Mouse (Mus musculus): ENCODE measurements around the gene Tlcd1.
"Not testable (repeated sequence)": the region's sequence is repeated elsewhere in the genome, so short reads cannot be mapped to it uniquely, and the experiment has no call there.

Tlcd1 gene

GRCm38 (mm10) chr11:78177437-78177836 lies 926 bp downstream of the Tlcd1 start:
- DNase-seq (ENCODE audit: low read depth, low spot score), result no peak

- DNase-seq (ENCODE audit: low read depth, low spot score), result peak; percentile 96
Observed at GRCm38 (mm10) chr11:78177903-78178858, 1.7 kb downstream of the Tlcd1 start.

- DNase-seq (ENCODE audit: low read depth, low spot score), result peak; percentile 59
Observed at GRCm38 (mm10) chr11:78178859-78179437, 2.4 kb downstream of the Tlcd1 start.

GRCm38 (mm10) chr11:78179438-78179999 lies 3.0 kb downstream of the Tlcd1 start:
- no peak for DNase-seq (ENCODE audit: low read depth, low spot score)

GRCm38 (mm10) chr11:78180081-78180761 lies 3.7 kb downstream of the Tlcd1 start:
- DNase-seq (ENCODE audit: low read depth, low spot score), result no peak

- no peak for DNase-seq (ENCODE audit: low read depth, low spot score)
Observed at GRCm38 (mm10) chr11:78181830-78182357, 5.4 kb downstream of the Tlcd1 start.

GRCm38 (mm10) chr11:78182450-78182849 lies 5.9 kb downstream of the Tlcd1 start:
- no peak for DNase-seq (ENCODE audit: low read depth, low spot score)

- peak; percentile 95 for DNase-seq (ENCODE audit: low read depth, low spot score)
Observed at GRCm38 (mm10) chr11:78182961-78183844, 6.7 kb downstream of the Tlcd1 start, which contains the start of gene Rpl23a. Rpl23a (minus strand) TSS chr11:78183584.

- DNase-seq (ENCODE audit: low read depth, low spot score), result no peak
Observed at GRCm38 (mm10) chr11:78183884-78184514, 7.5 kb downstream of the Tlcd1 start.

GRCm38 (mm10) chr11:78184702-78185101 lies 8.2 kb downstream of the Tlcd1 start:
- DNase-seq (ENCODE audit: low read depth, low spot score), result not testable (repeated sequence)

GRCm38 (mm10) chr11:78188331-78189233 lies 12.1 kb downstream of the Tlcd1 start, which contains the start of gene Rab34:
Rab34 (plus strand) TSS chr11:78188430.
- DNase-seq (ENCODE audit: low read depth, low spot score), result peak; percentile 91

- peak; percentile 94 for DNase-seq (ENCODE audit: low read depth, low spot score)
Observed at GRCm38 (mm10) chr11:78189234-78190040, 12.9 kb downstream of the Tlcd1 start.

GRCm38 (mm10) chr11:78190041-78190440 lies 13.5 kb downstream of the Tlcd1 start:
- DNase-seq (ENCODE audit: low read depth, low spot score), result no peak

- DNase-seq (ENCODE audit: low read depth, low spot score), result no peak
Observed at GRCm38 (mm10) chr11:78193113-78193512, 16.6 kb downstream of the Tlcd1 start, which contains the start of gene Proca1. Proca1 (plus strand) TSS chr11:78193392.

GRCm38 (mm10) chr11:78194411-78195100 lies 18.0 kb downstream of the Tlcd1 start:
- DNase-seq (ENCODE audit: low read depth, low spot score), result peak; percentile 61

- DNase-seq (ENCODE audit: low read depth, low spot score), result peak; percentile 39
Observed at GRCm38 (mm10) chr11:78195101-78195863, 18.8 kb downstream of the Tlcd1 start.

- no peak for DNase-seq (ENCODE audit: low read depth, low spot score)
Observed at GRCm38 (mm10) chr11:78202372-78202771, 25.9 kb downstream of the Tlcd1 start.
